8 mouse cellular contexts compared by ENCODE assay signal in genomic region chr19:47507128-47508121, GRCm38 (mm10). TPM values are rescaled to one million over a fixed set of nuclear protein-coding genes. Genes with fewer than 3 reads are reported as not detected.
DNase-seq lines count a peak whose midpoint lies in the region; ATAC-seq and TF ChIP-seq lines count a peak whose summit lies in the region.

No protein-coding gene starts in this region.

- peak overlapping the region; percentile 76 for H3ac ChIP-seq in C2C12 (ENCODE audit: control insufficient read depth, insufficient read length, low read depth)

- H3K27ac ChIP-seq in liver, embryonic 15.5 days (replicated peaks): peak overlapping the region; percentile 54
- H3K27ac ChIP-seq in neural tube, embryonic 13.5 days (replicated peaks): no peak overlapping the region

- no peaks in the 10 kb centered on the region for H3K9me3 ChIP-seq in liver, embryonic 15.5 days (replicated peaks)
- H3K9me3 ChIP-seq in neural tube, embryonic 13.5 days: no peaks in the 10 kb centered on the region

- H3K79me2 ChIP-seq in C2C12 (ENCODE audit: control insufficient read depth, insufficient read depth): peaks cover 44% of the 10 kb centered on the region

- WGBS in liver, embryonic 15.5 days (ENCODE audit: insufficient replicate concordance): 28% methylated on average over 27 of the region's 27 CpGs
- 60% methylated on average over 27 of the region's 27 CpGs for WGBS in neural tube, embryonic 13.5 days

- no peak for TF ChIP-seq CTCF in C2C12 (IDR thresholded peaks at IDR 0.05; ENCODE audit: control insufficient read depth, insufficient read depth, insufficient read length)

- peak; percentile 24 for ATAC-seq in common myeloid progenitor, adult 5-6 weeks (replicated peaks; ENCODE audit: low read depth, poor library complexity, severe bottlenecking)
- no peak for ATAC-seq in liver, embryonic 15.5 days (ENCODE audit: insufficient read depth)
- ATAC-seq in neural tube, embryonic 13.5 days (ENCODE audit: low read depth): no peak; the same call in 1 of the 2 replicates

- peak overlapping the region; percentile 54 for H3K4me2 ChIP-seq in liver, embryonic 15.5 days
- H3K4me2 ChIP-seq in neural tube, embryonic 13.5 days: no peak overlapping the region

- H3K4me3 ChIP-seq in C2C12 (ENCODE audit: insufficient read depth, poor library complexity, severe bottlenecking): peak overlapping the region; percentile 33
- H3K4me3 ChIP-seq in liver, embryonic 15.5 days (replicated peaks): peak overlapping the region; percentile 30
- H3K4me3 ChIP-seq in neural tube, embryonic 13.5 days: no peak overlapping the region

- 0 out of 2 replicates have a peak overlapping the region, but pooled peaks have one; percentile 27 for H3K9ac ChIP-seq in liver, embryonic 15.5 days
- peak overlapping the region; percentile 12; the same call in 1 of the 2 replicates for H3K9ac ChIP-seq in neural tube, embryonic 13.5 days

- no peaks in the 10 kb centered on the region for H3K27me3 ChIP-seq in C2C12 (ENCODE audit: control insufficient read depth, insufficient read depth, insufficient read length)
- no peaks in the 10 kb centered on the region for H3K27me3 ChIP-seq in liver, embryonic 15.5 days
- no peaks in the 10 kb centered on the region for H3K27me3 ChIP-seq in neural tube, embryonic 13.5 days

- peak; percentile 86 for DNase-seq in NIH3T3 (ENCODE audit: low read depth)
- peak; percentile 67 for DNase-seq in heart, adult 8-10 months (ENCODE audit: low spot score)
- DNase-seq in layer of hippocampus, adult 11-12 months (ENCODE audit: low spot score): peak; percentile 71
- DNase-seq in thymus, postnatal 36 days: peak; percentile 62 to 73

- peaks cover 53% of the 10 kb centered on the region for H3K4me1 ChIP-seq in liver, embryonic 15.5 days (replicated peaks)
- peaks cover 38% of the 10 kb centered on the region for H3K4me1 ChIP-seq in neural tube, embryonic 13.5 days (replicated peaks)

- H3K36me3 ChIP-seq in C2C12 (ENCODE audit: control insufficient read depth, insufficient read depth): peaks cover 34% of the 10 kb centered on the region
- H3K36me3 ChIP-seq in liver, embryonic 15.5 days (replicated peaks): no peaks in the 10 kb centered on the region
- H3K36me3 ChIP-seq in neural tube, embryonic 13.5 days: no peaks in the 10 kb centered on the region

- H3K79me3 ChIP-seq in C2C12 (ENCODE audit: low read depth): peaks cover 14% of the 10 kb centered on the region

TF ChIP-seq in C2C12, 6 proteins besides CTCF, POLR2A, EP300 and RAD21:
- peak; percentile 48 for TF ChIP-seq MAX (IDR thresholded peaks at IDR 0.05)
- no peak for TF ChIP-seq CEBPB (IDR thresholded peaks at IDR 0.05; ENCODE audit: low read depth)
- TF ChIP-seq MYOD1 (IDR thresholded peaks at IDR 0.05; ENCODE audit: control insufficient read depth, insufficient read length, low read depth): no peak
- TF ChIP-seq MYOG (IDR thresholded peaks at IDR 0.05; ENCODE audit: control insufficient read depth, extremely low read depth, insufficient read length): no peak
- no peak for TF ChIP-seq FOSL1 (IDR thresholded peaks at IDR 0.05; ENCODE audit: insufficient read depth, low read length, poor library complexity, severe bottlenecking)

RNA-seq across cellular contexts. Expression of gene Stn1, which starts 29.9 kb away (rescaled TPM):
- polyA plus RNA-seq in C2C12 (2012; fragmentation: generic; extraction: Trizol): 50.7 TPM
- total RNA-seq in common myeloid progenitor, adult 5-6 weeks (2017): 8.0 and 12.4 TPM in 2 replicates
- total RNA-seq in heart, adult 8-10 months (2022): 10 to 100 TPM; 19.3 to 22.2 (median 20.0) TPM
- polyA plus RNA-seq in liver, embryonic 15.5 days (2015; fragmentation: Nextera tagmentation; extraction: Ambion mirVana): 8.4 and 8.7 TPM in 2 replicates
- polyA plus RNA-seq in neural tube, embryonic 13.5 days (2015; fragmentation: Nextera tagmentation; extraction: Ambion mirVana): 33.0 and 34.0 TPM in 2 replicates

RNA-seq across cellular contexts. Expression of gene Sh3pxd2a, which starts 43.2 kb away (rescaled TPM):
- polyA plus RNA-seq in C2C12 (2012; fragmentation: generic; extraction: Trizol): 22.2 TPM
- 1.6 and 2.1 TPM in 2 replicates for total RNA-seq in common myeloid progenitor, adult 5-6 weeks (2017)
- total RNA-seq in heart, adult 8-10 months (2022): 10 to 100 TPM; 40.6 to 54.7 (median 46.2) TPM
- 0.50 and 0.63 TPM in 2 replicates for polyA plus RNA-seq in liver, embryonic 15.5 days (2015; fragmentation: Nextera tagmentation; extraction: Ambion mirVana)
- 3.2 and 5.0 TPM in 2 replicates for polyA plus RNA-seq in neural tube, embryonic 13.5 days (2015; fragmentation: Nextera tagmentation; extraction: Ambion mirVana)
